Mouse (Mus musculus): ENCODE data around the gene Fam161a. TPM values are rescaled to one million over a fixed set of nuclear protein-coding genes. Genes with fewer than 3 reads are reported as not detected.

Gene Fam161a
- total RNA-seq (2021) = 1 to 10 TPM; 4.2 to 6.3 TPM

DNA sequence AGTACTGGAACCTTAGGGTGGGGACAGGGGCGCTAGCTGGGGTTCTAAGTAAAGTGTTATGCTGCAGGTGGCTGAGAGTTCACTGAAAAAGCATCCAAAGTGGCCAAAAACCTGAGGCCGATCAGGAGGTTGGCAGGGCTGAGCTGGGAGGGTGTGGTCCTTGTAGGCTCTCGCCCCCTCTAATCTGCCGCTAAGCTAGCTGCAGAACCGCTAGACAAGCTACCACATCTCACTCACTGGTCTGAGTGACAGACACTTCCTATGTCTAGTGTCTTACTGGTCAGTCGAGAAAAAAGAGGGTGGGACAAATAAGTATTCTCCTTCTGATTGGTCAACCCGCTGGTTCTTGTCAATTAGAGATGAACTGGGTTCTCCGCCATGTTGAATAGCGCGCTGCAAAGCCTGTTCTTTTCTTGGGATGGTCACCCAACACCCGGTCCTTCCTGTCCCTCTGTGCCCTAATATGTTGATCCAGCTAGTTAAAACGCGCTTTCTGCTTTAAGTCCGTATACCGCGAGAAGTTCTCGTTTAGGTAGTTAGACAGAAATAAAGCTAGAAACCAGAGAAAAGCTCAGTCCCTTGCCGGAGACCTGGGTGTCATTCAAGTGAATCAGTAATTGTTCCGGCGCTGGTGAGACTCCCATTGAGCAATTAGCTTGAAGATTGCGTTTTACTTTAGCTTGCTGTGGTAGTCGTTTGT is at the start of gene Fam161a:
Gene Fam161a (plus strand): TSS at position 51 of the 700 bp plus-strand sequence.
- peak; percentile 55 to 59 for DNase-seq (ENCODE audit: extremely low spot score in 1 of 2, low spot score in 1 of 2)

DNA sequence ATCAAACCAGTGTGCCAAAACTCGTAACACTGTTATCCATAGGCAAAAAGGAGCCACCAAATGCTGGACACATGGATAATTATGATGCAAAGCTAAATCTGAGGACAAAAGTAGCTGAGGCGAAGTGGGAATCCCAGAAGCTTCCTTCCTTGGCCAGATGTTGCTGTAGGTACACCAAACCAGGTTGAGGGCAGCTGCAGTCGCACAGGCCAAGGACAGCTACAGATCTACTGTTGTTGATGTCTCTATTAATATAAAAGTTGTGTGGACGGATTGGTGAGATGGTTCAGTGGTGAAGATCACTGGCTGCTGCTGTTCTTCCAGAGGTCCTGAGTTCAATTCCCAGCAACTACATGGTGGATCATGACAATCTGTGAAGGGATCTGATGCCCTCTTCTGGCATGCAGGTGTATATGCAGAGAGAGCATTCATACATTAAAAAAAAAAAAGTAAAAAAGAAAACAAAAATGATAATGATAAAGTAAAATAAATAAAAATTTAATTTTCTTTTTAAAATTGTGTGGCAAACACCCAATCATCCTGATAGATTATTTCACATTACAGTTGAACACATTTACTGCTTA is 49.4 kb upstream of the Fam161a start:
- no peak for DNase-seq (ENCODE audit: extremely low spot score in 1 of 2, low spot score in 1 of 2)

DNA sequence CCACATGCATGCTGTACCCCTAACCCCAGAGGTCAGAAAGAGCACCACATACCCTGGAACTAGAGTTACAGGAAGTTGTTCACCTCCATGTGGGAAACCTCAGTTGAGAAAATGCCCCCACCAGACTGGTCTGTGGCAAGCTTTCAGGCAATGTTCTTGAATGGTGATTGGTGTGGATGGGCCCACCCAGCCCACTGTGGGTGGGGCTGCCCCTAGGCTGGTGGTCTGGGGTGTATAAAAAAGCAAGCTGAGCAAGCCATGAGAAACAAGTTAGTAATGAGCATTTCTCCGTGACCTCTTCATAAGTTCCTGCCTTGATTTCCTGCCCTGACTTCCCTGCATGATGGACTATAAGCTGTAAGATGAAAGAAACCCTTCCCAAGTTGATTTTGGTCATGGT is 45.2 kb upstream of the Fam161a start:
- DNase-seq (ENCODE audit: extremely low spot score in 1 of 2, low spot score in 1 of 2) = no peak

DNA sequence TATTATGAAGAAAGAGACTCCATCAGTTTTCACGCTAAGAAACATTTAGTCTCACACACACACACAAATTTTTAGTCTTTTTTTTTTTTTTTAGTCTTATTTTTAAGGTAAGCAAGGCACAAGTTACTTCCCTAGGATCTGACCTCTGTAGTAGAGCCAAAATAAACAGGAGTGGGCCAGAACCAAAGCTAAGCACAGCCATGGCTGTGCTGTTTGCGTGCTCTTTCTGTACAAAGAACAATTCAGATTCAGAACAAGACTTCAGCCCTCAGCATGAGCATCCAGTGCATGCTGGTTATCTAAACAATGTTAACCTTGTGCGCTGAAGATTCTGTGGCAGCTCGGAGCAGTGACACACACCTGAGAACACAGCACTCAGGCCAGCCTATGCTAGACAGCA is 42.9 kb upstream of the Fam161a start:
- DNase-seq (ENCODE audit: extremely low spot score in 1 of 2, low spot score in 1 of 2) = no peak

- no peak for DNase-seq (ENCODE audit: extremely low spot score in 1 of 2, low spot score in 1 of 2)
Observed at GRCm38 (mm10) chr11:22965503-22965902, 41.8 kb upstream of the Fam161a start.

DNA sequence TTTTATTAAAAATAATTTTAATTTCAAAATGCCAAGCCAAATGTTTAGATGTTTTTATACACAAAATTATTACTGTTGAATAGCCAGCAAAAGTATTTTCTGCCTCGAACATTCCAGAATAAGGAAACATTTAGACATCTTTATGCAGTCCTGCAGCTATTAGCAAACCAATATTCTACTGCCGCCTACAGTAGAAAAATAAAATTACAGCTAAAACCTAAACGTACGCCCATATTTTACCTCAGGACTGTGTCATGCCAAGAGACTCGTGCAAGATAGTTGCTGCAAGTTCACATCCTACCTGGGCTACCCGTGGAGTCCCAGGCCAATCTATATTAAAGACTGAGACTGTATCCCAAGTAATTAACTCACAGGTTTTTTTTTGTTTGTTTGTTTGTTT is 37.8 kb upstream of the Fam161a start:
- DNase-seq (ENCODE audit: extremely low spot score in 1 of 2, low spot score in 1 of 2) = no peak

- DNase-seq (ENCODE audit: extremely low spot score in 1 of 2, low spot score in 1 of 2) = no peak
Observed at GRCm38 (mm10) chr11:22970546-22970945, 36.8 kb upstream of the Fam161a start.

DNA sequence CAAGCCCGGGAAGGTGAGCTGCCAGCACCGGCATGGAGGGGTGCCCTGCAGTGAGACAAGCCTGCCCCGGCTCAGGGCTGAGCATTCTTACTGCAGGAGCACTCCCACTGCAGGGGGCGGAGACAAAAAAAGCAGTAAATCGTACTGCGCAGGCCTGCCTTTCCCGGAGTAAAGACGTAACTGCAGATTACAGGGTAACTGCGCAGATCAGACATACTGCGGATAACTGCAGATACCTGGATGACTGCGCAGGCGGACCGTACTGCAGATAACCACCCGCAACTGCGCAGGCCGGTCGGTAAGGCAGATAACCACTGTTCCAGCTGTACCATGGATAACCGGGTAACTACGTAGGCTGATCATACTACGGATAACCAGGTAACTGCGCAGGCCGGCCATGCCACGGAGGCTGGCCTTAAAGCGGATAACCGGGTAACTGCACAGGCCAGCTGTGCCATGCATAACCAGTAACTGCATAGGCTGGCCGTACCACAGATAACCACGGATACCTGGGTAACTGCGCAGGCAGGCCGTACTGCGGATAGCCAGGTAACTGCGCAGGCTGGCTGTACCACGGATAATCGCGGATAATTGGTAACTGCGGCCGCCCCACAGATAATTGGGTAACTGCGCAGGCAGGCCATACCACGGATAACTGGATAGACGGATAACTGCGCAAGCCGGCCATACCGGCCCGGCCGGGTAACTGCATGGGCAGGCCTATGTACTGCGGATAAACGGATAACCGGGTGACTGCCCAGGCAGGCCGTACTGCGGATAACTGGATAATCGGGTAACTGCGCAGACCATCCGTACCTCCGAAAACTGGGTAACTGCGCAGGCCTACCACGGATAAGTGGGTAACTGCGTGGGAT is 35.3 kb upstream of the Fam161a start, which contains the start of gene Zrsr1:
Gene Zrsr1 (plus strand): TSS at position 171 of the 875 bp plus-strand sequence.
- DNase-seq (ENCODE audit: extremely low spot score in 1 of 2, low spot score in 1 of 2) = peak; percentile 55

DNA sequence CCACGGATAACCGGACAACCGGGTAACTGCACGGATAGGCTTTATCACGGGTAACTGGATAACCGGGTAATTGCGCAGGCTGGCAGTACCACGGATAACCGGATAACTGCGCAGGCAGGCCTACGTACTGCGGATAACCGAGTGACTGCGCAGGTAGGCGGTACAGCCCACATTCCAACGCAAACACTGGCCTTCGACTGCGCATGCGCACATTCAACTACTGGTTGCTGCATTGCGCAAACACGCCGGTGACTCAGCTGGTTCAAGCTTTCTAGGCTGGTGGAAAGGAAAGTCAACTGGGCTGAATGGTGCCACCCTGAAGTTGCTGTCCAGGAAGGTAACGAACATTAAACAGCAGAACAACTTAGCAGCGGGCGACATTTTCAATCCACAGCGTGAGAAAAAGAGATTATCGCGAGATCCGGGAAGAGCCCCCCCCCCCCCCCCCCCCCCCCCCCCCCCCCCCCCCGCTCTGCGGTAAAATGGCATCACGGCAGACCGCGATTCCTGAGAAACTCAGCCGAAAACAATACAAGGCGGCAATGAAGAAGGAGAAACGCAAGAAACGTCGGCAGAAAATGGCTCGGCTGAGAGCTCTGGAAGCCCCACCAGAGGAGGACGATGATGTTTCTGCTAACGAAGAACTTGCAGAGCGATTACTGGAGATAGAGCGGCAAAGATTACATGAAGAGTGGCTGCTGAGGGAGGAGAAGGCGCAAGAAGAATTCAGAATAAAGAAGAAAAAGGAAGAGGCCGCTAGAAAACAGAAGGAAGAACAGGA is 34.4 kb upstream of the Fam161a start:
- DNase-seq (ENCODE audit: extremely low spot score in 1 of 2, low spot score in 1 of 2) = peak; percentile 62 to 72

- DNase-seq (ENCODE audit: extremely low spot score in 1 of 2, low spot score in 1 of 2) = no peak
Observed at GRCm38 (mm10) chr11:22973599-22973998, 33.7 kb upstream of the Fam161a start.

DNA sequence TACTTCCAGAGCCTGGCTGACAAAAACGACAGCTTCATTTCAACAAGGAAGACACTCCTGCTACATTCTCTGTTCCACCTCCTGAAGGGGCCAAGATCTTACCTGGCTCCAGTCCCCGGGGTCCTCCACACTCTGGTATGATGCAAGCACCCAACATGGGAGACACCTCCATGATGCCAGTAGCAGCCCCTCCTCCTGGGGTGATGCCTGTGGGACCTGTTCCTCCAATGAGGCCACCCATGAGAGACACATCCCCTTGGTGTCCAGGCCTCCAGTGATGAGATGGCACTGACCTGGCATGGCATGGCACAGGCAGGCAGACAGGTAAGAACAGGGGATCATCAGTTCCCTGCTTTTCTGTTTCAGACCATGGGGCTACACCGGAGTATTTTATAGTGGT is 29.1 kb upstream of the Fam161a start:
- DNase-seq (ENCODE audit: extremely low spot score in 1 of 2, low spot score in 1 of 2) = no peak

GRCm38 (mm10) chr11:22978711-22979110 is 28.6 kb upstream of the Fam161a start:
- no peak for DNase-seq (ENCODE audit: extremely low spot score in 1 of 2, low spot score in 1 of 2)

- DNase-seq (ENCODE audit: extremely low spot score in 1 of 2, low spot score in 1 of 2) = no peak
Observed at GRCm38 (mm10) chr11:22979221-22979620, 28.1 kb upstream of the Fam161a start.

GRCm38 (mm10) chr11:22981041-22981440 is 26.3 kb upstream of the Fam161a start:
- no peak for DNase-seq (ENCODE audit: extremely low spot score in 1 of 2, low spot score in 1 of 2)

DNA sequence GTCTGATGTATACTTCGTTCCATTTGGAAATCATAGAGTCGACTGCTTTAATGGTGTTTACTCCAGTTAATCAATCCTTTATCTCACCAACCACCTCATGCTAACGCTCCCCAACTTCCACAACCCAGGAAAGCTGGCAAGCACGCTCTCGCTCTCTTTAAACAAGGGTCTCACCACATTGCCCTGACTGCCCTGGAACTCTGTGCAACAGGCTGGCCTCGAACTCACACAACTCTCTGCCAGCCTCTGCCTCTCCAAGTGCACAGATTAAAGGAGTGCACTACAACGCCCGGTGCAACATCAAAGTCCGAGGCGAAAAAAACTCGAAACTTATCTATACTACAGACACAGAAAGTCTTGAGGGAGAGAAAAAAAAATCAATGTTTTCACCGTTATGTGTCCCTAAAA is 25.8 kb upstream of the Fam161a start:
- no peak for DNase-seq (ENCODE audit: extremely low spot score in 1 of 2, low spot score in 1 of 2)

GRCm38 (mm10) chr11:22981984-22982757 is 25.2 kb upstream of the Fam161a start, which contains the start of the genes Gm28048 and Commd1:
Gene Gm28048, minus strand, starts transcription at chr11:22982090.
Gene Commd1, minus strand, starts transcription at chr11:22982382.
- peak; percentile 97 to 98 for DNase-seq (ENCODE audit: extremely low spot score in 1 of 2, low spot score in 1 of 2)

- DNase-seq (ENCODE audit: extremely low spot score in 1 of 2, low spot score in 1 of 2) = no peak
Observed at GRCm38 (mm10) chr11:22982846-22983245, 24.5 kb upstream of the Fam161a start.

GRCm38 (mm10) chr11:22985510-22985909 is 21.8 kb upstream of the Fam161a start:
- DNase-seq (ENCODE audit: extremely low spot score in 1 of 2, low spot score in 1 of 2) = no peak

- peak in 1 of 2 experiments; percentile 33 for DNase-seq (ENCODE audit: extremely low spot score in 1 of 2, low spot score in 1 of 2)
Observed at GRCm38 (mm10) chr11:22987357-22987756, 20.0 kb upstream of the Fam161a start.

Measured in layer of hippocampus, postnatal 25 days (tissue).